ENCODE assay signal across 20 mouse cellular contexts in genomic region chr16:50370423-50370822, GRCm38 (mm10).
"Had no signal": no experiment of that assay in that cellular context is flagged by ENCODE, and none has a peak within 500 bp of the region (broad histone marks: within the 10 kb centered on the region; RNA-seq: fewer than 3 reads in every experiment).

No protein-coding gene starts in this region.

- DNase-seq: kidney, adult 11 months; kidney, adult 8-10 months; kidney, postnatal 10 days; kidney, postnatal 36 days; lung, adult 18-20 months; lung, postnatal 10 days; lung, postnatal 4 days; midbrain, embryonic 14.5 days; right cerebral cortex, adult 18-20 months; right cerebral cortex, postnatal 14 days; right cerebral cortex, postnatal 4 days; thymus, adult 2 months; thymus, postnatal 14 days had no signal

- H3K27ac ChIP-seq: intestine, embryonic 15.5 days; kidney, embryonic 15.5 days; lung, embryonic 15.5 days; neural tube, embryonic 12.5 days; neural tube, embryonic 15.5 days; stomach, postnatal 0 days had no signal

- H3K36me3 ChIP-seq: intestine, embryonic 15.5 days; kidney, embryonic 15.5 days; lung, embryonic 15.5 days; neural tube, embryonic 12.5 days; neural tube, embryonic 15.5 days had no signal

- H3K27me3 ChIP-seq: intestine, embryonic 15.5 days; kidney, embryonic 15.5 days; lung, embryonic 15.5 days; neural tube, embryonic 12.5 days; neural tube, embryonic 15.5 days had no signal

- H3K9me3 ChIP-seq: intestine, embryonic 15.5 days; kidney, embryonic 15.5 days; lung, embryonic 15.5 days; neural tube, embryonic 12.5 days; neural tube, embryonic 15.5 days had no signal

- ATAC-seq: intestine, embryonic 15.5 days had no signal

- H3K4me1 ChIP-seq: intestine, embryonic 15.5 days; lung, embryonic 15.5 days; neural tube, embryonic 12.5 days; neural tube, embryonic 15.5 days had no signal

- H3K4me3 ChIP-seq: intestine, embryonic 15.5 days; kidney, embryonic 15.5 days; lung, embryonic 15.5 days; neural tube, embryonic 12.5 days; neural tube, embryonic 15.5 days had no signal

- H3K9ac ChIP-seq: intestine, embryonic 15.5 days; kidney, embryonic 15.5 days; lung, embryonic 15.5 days; neural tube, embryonic 12.5 days; neural tube, embryonic 15.5 days had no signal

- H3K4me2 ChIP-seq: intestine, embryonic 15.5 days; kidney, embryonic 15.5 days; lung, embryonic 15.5 days; midbrain, embryonic 11.5 days; neural tube, embryonic 12.5 days; neural tube, embryonic 15.5 days had no signal
